Mouse (Mus musculus) granulocyte monocyte progenitor cell, adult 5-6 weeks (primary cell): ENCODE data around the gene Rspo4. TPM values are rescaled to one million over a fixed set of nuclear protein-coding genes. Genes with fewer than 3 reads are reported as not detected.

Experiments
- ATAC-seq: replicated peaks from 2 replicates; pipeline ENCODE4 v1.8.0; 2016; ENCODE audit warnings: mild to moderate bottlenecking, moderate TSS enrichment, inconsistent platforms; ENCODE audit not compliant: poor library complexity, severe bottlenecking
- total RNA-seq, 2 experiments: library from RNA; stranded (forward) in 1 of 2; stranded (reverse) in 1 of 2; fragments of 200-712, 200-1000 nt in 1 of 2; fragments of >200 nt in 1 of 2; fragmentation: Nextera tagmentation in 1 of 2; gene quantifications; 2 replicates each; pipeline ENCODE4 v1.2.3; 2014 to 2017

The Rspo4 gene
- total RNA-seq, 2 experiments from 2014 or later, result not detected

GRCm38 (mm10) chr2:151910498-151910897 is 67.8 kb downstream of the Rspo4 start:
- ATAC-seq, result no peak

GRCm38 (mm10) chr2:151910919-151911500 is 68.3 kb downstream of the Rspo4 start, which contains the start of gene Angpt4:
Gene Angpt4, plus strand, starts transcription at chr2:151911210.
- ATAC-seq, result peak; percentile 27; the same call in 1 of the 2 replicates

- ATAC-seq, result no peak
Observed at GRCm38 (mm10) chr2:151911751-151912150, 69.0 kb downstream of the Rspo4 start.

- no peak for ATAC-seq
Observed at GRCm38 (mm10) chr2:151914120-151914519, 71.4 kb downstream of the Rspo4 start.

GRCm38 (mm10) chr2:151915111-151915510 is 72.4 kb downstream of the Rspo4 start:
- ATAC-seq, result no peak

GRCm38 (mm10) chr2:151916061-151916831 is 73.5 kb downstream of the Rspo4 start:
- ATAC-seq, result no peak

GRCm38 (mm10) chr2:151919140-151919539 is 76.4 kb downstream of the Rspo4 start:
- no peak for ATAC-seq

GRCm38 (mm10) chr2:151921068-151921467 is 78.3 kb downstream of the Rspo4 start:
- no peak for ATAC-seq

- no peak for ATAC-seq
Observed at GRCm38 (mm10) chr2:151921596-151921995, 78.9 kb downstream of the Rspo4 start.

Other genes with a start within 250 kb of the Rspo4 start
- gene Snph, start 210.3 kb upstream of the Rspo4 start, total RNA-seq (2014; fragmentation: Nextera tagmentation), result not detected in 2 replicates
- not detected in 2 replicates for gene Snph, start 210.3 kb upstream of the Rspo4 start, total RNA-seq (2017)
- gene Rad21l, start 174.4 kb upstream of the Rspo4 start, total RNA-seq (2014; fragmentation: Nextera tagmentation), result not detected in 2 replicates
- not detected in 2 replicates for gene Rad21l, start 174.4 kb upstream of the Rspo4 start, total RNA-seq (2017)
- not detected in 2 replicates for gene Tmem74b, start 140.9 kb upstream of the Rspo4 start, total RNA-seq (2014; fragmentation: Nextera tagmentation)
- gene Tmem74b, start 140.9 kb upstream of the Rspo4 start, total RNA-seq (2017), result not detected in 2 replicates
- 37.5 and 39.5 TPM in 2 replicates for gene Psmf1, start 98.7 kb upstream of the Rspo4 start, total RNA-seq (2014; fragmentation: Nextera tagmentation)
- 9.5 and 12.6 TPM in 2 replicates for gene Psmf1, start 98.7 kb upstream of the Rspo4 start, total RNA-seq (2017)
- not detected in 2 replicates for gene Angpt4, start 68.3 kb downstream of the Rspo4 start, total RNA-seq (2014; fragmentation: Nextera tagmentation)
- gene Angpt4, start 68.3 kb downstream of the Rspo4 start, total RNA-seq (2017), result not detected in 2 replicates
- 14.9 and 17.6 TPM in 2 replicates for gene Fam110a, start 137.3 kb downstream of the Rspo4 start, total RNA-seq (2014; fragmentation: Nextera tagmentation)
- gene Fam110a, start 137.3 kb downstream of the Rspo4 start, total RNA-seq (2017), result 3.8 and 8.8 TPM in 2 replicates
- gene Slc52a3, start 153.6 kb downstream of the Rspo4 start, total RNA-seq (2014; fragmentation: Nextera tagmentation), result not detected in 2 replicates
- gene Slc52a3, start 153.6 kb downstream of the Rspo4 start, total RNA-seq (2017), result not detected in 2 replicates
- gene Scrt2, start 238.6 kb downstream of the Rspo4 start, total RNA-seq (2014; fragmentation: Nextera tagmentation), result not detected in 2 replicates
- not detected in 2 replicates for gene Scrt2, start 238.6 kb downstream of the Rspo4 start, total RNA-seq (2017)